Mouse (Mus musculus): ENCODE measurements around the gene 1700015F17Rik.

- TF ChIP-seq BHLHE40 (IDR thresholded peaks at IDR 0.05; ENCODE audit: low read depth, low read length) (no peak), CTCF (conservative IDR thresholded peaks at IDR 0.05 in 1 of 2, IDR thresholded peaks at IDR 0.05 in 1 of 2; ENCODE audit: low read depth in 2 of 2, low read length in 2 of 2) (no peak), RCOR1 (conservative IDR thresholded peaks at IDR 0.05; ENCODE audit: low read depth, low read length) (no peak), JUND (conservative IDR thresholded peaks at IDR 0.05; ENCODE audit: low read depth, low read length) (no peak), ELF1 (IDR thresholded peaks at IDR 0.05; ENCODE audit: low read depth, low read length) (no peak), MEF2A (IDR thresholded peaks at IDR 0.05; ENCODE audit: borderline replicate concordance, low read depth, low read length) (no peak), MXI1 (IDR thresholded peaks at IDR 0.05; ENCODE audit: low read depth, low read length) (no peak), POLR2A (IDR thresholded peaks at IDR 0.05; ENCODE audit: low read depth, low read length) (no peak)
These were observed 59.7 kb downstream of the 1700015F17Rik start for GRCm38 (mm10) chr5:5419253-5419652.
